Mouse (Mus musculus): ENCODE measurements around the gene Mfap3.
"Not testable (repeated sequence)": the region's sequence is repeated elsewhere in the genome, so short reads cannot be mapped to it uniquely, and the experiment has no call there.

The Mfap3 gene

GRCm38 (mm10) chr11:57524597-57524996 lies 6.1 kb downstream of the Mfap3 start:
- in situ Hi-C loops (cut with MboI; ENCODE audit: low pct_unique_long_range_greater_than_20kb in 1 of 2, low sequenced_read_pairs in 2 of 2, unreplicated experiment in 1 of 2): no loop called here

GRCm38 (mm10) chr11:57525900-57526299 lies 7.4 kb downstream of the Mfap3 start:
- in situ Hi-C loops (cut with MboI; ENCODE audit: low pct_unique_long_range_greater_than_20kb in 1 of 2, low sequenced_read_pairs in 2 of 2, unreplicated experiment in 1 of 2): no loop called here

GRCm38 (mm10) chr11:57527506-57527905 lies 9.0 kb downstream of the Mfap3 start:
- in situ Hi-C loops (cut with MboI; ENCODE audit: low pct_unique_long_range_greater_than_20kb in 1 of 2, low sequenced_read_pairs in 2 of 2, unreplicated experiment in 1 of 2): no loop called here

GRCm38 (mm10) chr11:57529111-57529510 lies 10.6 kb downstream of the Mfap3 start:
- in situ Hi-C loops (cut with MboI; ENCODE audit: low pct_unique_long_range_greater_than_20kb in 1 of 2, low sequenced_read_pairs in 2 of 2, unreplicated experiment in 1 of 2): no loop called here

- in situ Hi-C loops (cut with MboI; ENCODE audit: low pct_unique_long_range_greater_than_20kb in 1 of 2, low sequenced_read_pairs in 2 of 2, unreplicated experiment in 1 of 2): no loop called here
Measured at GRCm38 (mm10) chr11:57531300-57531950, 13.0 kb downstream of the Mfap3 start.

- in situ Hi-C loops (cut with MboI; ENCODE audit: low pct_unique_long_range_greater_than_20kb in 1 of 2, low sequenced_read_pairs in 2 of 2, unreplicated experiment in 1 of 2): no loop called here
Measured at GRCm38 (mm10) chr11:57532306-57532705, 13.8 kb downstream of the Mfap3 start.

- in situ Hi-C loops (cut with MboI; ENCODE audit: low pct_unique_long_range_greater_than_20kb in 1 of 2, low sequenced_read_pairs in 2 of 2, unreplicated experiment in 1 of 2): no loop called here
Measured at GRCm38 (mm10) chr11:57535912-57536311, 17.4 kb downstream of the Mfap3 start.

- in situ Hi-C loops (cut with MboI; ENCODE audit: low pct_unique_long_range_greater_than_20kb in 1 of 2, low sequenced_read_pairs in 2 of 2, unreplicated experiment in 1 of 2): loop anchor here in 1 of 2 experiments (10.0 kb wide), 1 partner anchor 225 kb away; no protein-coding TSS in a partner anchor
Measured at GRCm38 (mm10) chr11:57539841-57540418, 21.5 kb downstream of the Mfap3 start.

- in situ Hi-C loops (cut with MboI; ENCODE audit: low pct_unique_long_range_greater_than_20kb in 1 of 2, low sequenced_read_pairs in 2 of 2, unreplicated experiment in 1 of 2): loop anchor here in 1 of 2 experiments (10.0 kb wide), 1 partner anchor 224 kb away; no protein-coding TSS in a partner anchor
Measured at GRCm38 (mm10) chr11:57540681-57541080, 22.2 kb downstream of the Mfap3 start.

- in situ Hi-C loops (cut with MboI; ENCODE audit: low pct_unique_long_range_greater_than_20kb in 1 of 2, low sequenced_read_pairs in 2 of 2, unreplicated experiment in 1 of 2): loop anchor here (5.0 to 10.0 kb wide), 2 partner anchors 83 to 216 kb away; no protein-coding TSS in a partner anchor
Measured at GRCm38 (mm10) chr11:57548618-57549550, 30.4 kb downstream of the Mfap3 start.

- in situ Hi-C loops (cut with MboI; ENCODE audit: low pct_unique_long_range_greater_than_20kb in 1 of 2, low sequenced_read_pairs in 2 of 2, unreplicated experiment in 1 of 2): no loop called here
Measured at GRCm38 (mm10) chr11:57550230-57550629, 31.8 kb downstream of the Mfap3 start.

- in situ Hi-C loops (cut with MboI; ENCODE audit: low pct_unique_long_range_greater_than_20kb in 1 of 2, low sequenced_read_pairs in 2 of 2, unreplicated experiment in 1 of 2): no loop called here
Measured at GRCm38 (mm10) chr11:57551016-57551415, 32.6 kb downstream of the Mfap3 start.

- in situ Hi-C loops (cut with MboI; ENCODE audit: low pct_unique_long_range_greater_than_20kb in 1 of 2, low sequenced_read_pairs in 2 of 2, unreplicated experiment in 1 of 2): no loop called here
Measured at GRCm38 (mm10) chr11:57553015-57553780, 34.7 kb downstream of the Mfap3 start.

- in situ Hi-C loops (cut with MboI; ENCODE audit: low pct_unique_long_range_greater_than_20kb in 1 of 2, low sequenced_read_pairs in 2 of 2, unreplicated experiment in 1 of 2): not testable (repeated sequence)
Measured at GRCm38 (mm10) chr11:57557936-57558335, 39.5 kb downstream of the Mfap3 start.

GRCm38 (mm10) chr11:57564564-57564963 lies 46.1 kb downstream of the Mfap3 start:
- in situ Hi-C loops (cut with MboI; ENCODE audit: low pct_unique_long_range_greater_than_20kb in 1 of 2, low sequenced_read_pairs in 2 of 2, unreplicated experiment in 1 of 2): no loop called here

- in situ Hi-C loops (cut with MboI; ENCODE audit: low pct_unique_long_range_greater_than_20kb in 1 of 2, low sequenced_read_pairs in 2 of 2, unreplicated experiment in 1 of 2): no loop called here
Measured at GRCm38 (mm10) chr11:57566091-57567035, 47.9 kb downstream of the Mfap3 start.

GRCm38 (mm10) chr11:57568950-57569490 lies 50.6 kb downstream of the Mfap3 start:
- in situ Hi-C loops (cut with MboI; ENCODE audit: low pct_unique_long_range_greater_than_20kb in 1 of 2, low sequenced_read_pairs in 2 of 2, unreplicated experiment in 1 of 2): no loop called here
